Mouse (Mus musculus) urinary bladder, postnatal 14 days (tissue): Measurements from ENCODE around the gene Sema6c.
"Not testable (repeated sequence)": the region's sequence is repeated elsewhere in the genome, so short reads cannot be mapped to it uniquely, and the experiment has no call there.

ENCODE experiments used
- DNase-seq: peaks from one replicate; pipeline ENCODE4 v3.0.0; 2021; ENCODE audit warnings: low spot score

Sema6c gene

DNA sequence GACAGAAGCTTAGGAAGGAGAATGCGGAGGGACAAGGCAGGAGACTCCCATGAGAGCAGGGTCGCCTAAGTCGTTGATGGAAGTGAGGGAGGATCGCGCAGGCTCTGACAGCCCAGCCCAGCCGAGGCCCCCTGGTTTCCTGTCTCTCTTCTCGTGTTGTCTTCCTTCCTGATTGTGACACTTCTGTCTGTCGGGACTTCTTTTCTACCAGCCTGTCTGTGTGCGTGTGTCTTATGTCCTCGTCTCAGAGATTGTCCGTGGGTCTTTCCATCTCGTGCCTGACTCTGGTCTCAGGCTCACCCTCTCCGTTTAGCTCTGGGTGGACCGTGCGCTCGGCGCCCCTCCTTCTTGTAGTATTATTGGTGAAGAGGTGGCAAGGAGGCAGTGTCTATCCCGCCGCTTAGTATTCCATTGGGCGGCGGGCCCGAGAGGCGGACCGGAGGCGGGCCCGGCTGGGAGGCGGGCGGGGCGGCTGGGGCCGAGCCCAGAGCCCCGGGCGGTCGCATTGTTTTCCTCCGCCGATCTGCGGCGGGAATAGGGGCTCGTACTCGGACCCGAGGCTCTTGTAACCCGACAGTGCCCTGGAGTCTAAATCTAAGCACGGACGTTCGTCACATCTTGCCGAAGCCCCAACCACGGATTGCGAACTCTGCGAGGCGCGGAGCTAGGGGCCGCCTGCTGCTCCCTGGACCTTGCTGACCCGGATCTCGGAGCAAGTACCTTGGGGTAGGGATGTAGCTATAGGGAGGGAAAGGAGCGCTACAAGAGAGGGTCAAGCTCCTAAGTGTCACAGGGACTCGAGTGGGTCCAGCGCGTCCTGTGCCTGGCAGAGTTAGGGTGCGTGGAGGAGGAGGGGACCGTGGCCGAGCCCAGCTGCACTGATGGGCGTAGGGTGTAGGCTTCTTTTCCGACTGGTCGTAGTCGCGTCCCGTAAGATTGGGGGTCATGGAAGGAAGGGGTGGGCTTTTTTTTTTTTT lies at the start of gene Sema6c:
TSS of gene Sema6c (plus strand) at position 471 of the 977 bp plus-strand sequence.
- peak; percentile 88 for DNase-seq

GRCm38 (mm10) chr3:95110911-95111726 lies 49.1 kb upstream of the Sema6c start, which contains the start of gene Vps72:
Gene Vps72 (plus strand): TSS chr3:95111022.
- DNase-seq = peak; percentile 90

- no peak for DNase-seq
These were observed 47.5 kb upstream of the Sema6c start for GRCm38 (mm10) chr3:95112760-95113159.

DNA sequence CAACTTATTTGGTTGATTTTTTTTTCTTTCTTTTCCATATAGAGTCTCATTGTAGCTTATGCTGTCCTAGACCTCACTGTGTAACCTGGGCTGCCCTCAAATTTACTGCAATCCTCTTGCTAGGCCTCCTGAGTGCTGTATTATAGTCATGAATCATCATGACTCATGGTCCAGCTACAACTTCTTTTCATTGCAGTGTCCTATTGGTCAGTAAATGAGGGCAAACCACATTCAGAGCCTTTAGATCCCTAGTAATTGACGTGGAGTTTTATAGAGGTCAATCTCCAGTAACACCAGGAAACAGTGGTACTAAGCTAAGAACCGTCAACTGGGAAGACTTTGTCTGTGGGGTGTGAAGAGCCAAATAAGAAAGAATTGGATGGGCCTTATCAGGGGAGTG lies 42.5 kb upstream of the Sema6c start:
- no peak for DNase-seq

- no peak for DNase-seq
These were observed 38.7 kb upstream of the Sema6c start for GRCm38 (mm10) chr3:95121580-95121979.

DNA sequence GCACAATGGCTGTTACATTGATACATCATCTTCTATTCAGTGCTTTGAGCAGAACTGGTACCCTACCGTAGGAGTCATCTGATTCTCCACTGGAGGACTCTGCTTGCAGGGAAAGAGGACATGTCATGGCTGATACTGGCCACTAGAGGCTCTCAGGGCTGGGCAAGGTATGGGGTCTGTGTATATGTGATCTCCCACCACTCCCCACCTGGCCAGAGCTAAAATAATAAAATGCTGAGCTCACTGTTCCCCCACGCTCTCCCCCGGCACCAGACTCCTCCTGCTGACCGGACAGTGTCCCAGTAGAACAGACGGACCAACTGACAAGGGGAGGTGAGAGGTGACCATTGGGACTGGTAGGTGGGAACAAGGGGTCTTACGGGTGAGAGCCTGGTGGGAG lies 36.0 kb upstream of the Sema6c start, which contains the start of gene Tmod4:
TSS of gene Tmod4 (plus strand) at position 231 of the 400 bp plus-strand sequence.
- no peak for DNase-seq

GRCm38 (mm10) chr3:95124972-95125371 lies 35.3 kb upstream of the Sema6c start:
- DNase-seq = no peak

DNA sequence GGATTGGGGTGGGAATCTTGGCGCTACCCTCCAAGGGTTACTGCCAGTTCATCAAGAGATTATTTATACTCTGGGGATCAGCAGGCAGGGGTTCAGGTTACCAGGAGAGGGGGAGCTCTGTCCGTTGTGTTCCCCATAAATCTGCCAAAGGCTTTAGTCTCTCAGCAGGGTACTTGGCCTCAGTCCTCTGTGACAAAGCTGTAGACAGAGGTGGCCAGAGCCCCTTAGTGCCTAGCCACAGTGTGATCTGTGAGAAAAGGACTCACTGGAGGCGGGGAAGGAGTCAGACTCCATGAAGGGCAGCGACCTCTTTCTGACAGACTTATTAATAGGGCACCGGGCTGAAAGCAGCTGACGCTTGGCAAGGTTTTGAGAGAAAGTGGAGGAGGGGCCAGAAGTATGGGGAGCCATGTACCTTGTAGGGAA lies 31.0 kb upstream of the Sema6c start:
- no peak for DNase-seq

- no peak for DNase-seq
These were observed 30.2 kb upstream of the Sema6c start for GRCm38 (mm10) chr3:95130081-95130480.

- not testable (repeated sequence) for DNase-seq
These were observed 27.9 kb upstream of the Sema6c start for GRCm38 (mm10) chr3:95132389-95132788.

DNA sequence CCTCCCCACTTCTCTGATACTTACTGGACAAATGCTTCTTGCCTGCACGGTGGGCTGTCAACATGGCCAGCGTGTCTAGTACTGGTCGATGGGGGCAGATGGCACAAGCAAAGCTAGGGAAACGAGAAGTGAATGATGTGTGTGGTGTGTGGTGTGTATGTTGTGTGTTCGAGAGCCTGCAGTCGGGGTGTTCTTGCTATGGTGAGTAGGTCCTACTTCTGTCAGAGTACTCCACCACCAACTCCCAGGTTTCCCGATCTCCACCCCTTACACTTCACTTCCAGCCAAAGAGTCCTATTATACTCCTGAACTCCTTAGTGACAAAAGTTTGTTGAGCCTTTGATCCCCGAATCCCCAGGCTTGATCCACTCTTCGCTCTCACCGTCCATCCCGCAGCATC lies 27.1 kb upstream of the Sema6c start:
- DNase-seq = no peak

DNA sequence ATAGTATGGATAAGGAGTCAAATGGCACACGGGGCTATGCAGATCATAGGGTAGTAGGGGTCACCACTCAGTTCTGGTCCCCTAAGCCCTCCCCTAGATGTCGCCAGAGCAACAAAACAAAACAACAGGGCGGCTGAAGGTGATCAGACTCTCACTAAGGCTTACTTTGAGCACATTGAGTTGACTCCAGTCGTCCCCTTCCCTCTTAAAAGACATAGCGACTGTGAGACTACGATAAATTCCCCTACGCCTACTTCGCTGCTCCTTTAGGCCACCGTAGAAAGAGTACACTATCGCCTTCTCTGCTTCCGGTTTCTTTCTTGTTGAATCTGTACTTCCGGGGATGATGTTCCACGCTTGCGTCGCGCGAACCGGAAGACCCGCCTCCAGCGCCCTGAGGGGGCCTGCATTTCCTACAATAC lies 26.6 kb upstream of the Sema6c start, which contains the start of the genes Scnm1 and Lysmd1:
TSS of gene Scnm1 (minus strand) at position 332 of the 422 bp plus-strand sequence.
TSS of gene Lysmd1 (plus strand) at position 409 of the 422 bp plus-strand sequence.
- DNase-seq = peak; percentile 90

GRCm38 (mm10) chr3:95134133-95134532 lies 26.1 kb upstream of the Sema6c start:
- DNase-seq = not testable (repeated sequence)

GRCm38 (mm10) chr3:95135023-95135422 lies 25.2 kb upstream of the Sema6c start:
- DNase-seq = peak; percentile 74

DNA sequence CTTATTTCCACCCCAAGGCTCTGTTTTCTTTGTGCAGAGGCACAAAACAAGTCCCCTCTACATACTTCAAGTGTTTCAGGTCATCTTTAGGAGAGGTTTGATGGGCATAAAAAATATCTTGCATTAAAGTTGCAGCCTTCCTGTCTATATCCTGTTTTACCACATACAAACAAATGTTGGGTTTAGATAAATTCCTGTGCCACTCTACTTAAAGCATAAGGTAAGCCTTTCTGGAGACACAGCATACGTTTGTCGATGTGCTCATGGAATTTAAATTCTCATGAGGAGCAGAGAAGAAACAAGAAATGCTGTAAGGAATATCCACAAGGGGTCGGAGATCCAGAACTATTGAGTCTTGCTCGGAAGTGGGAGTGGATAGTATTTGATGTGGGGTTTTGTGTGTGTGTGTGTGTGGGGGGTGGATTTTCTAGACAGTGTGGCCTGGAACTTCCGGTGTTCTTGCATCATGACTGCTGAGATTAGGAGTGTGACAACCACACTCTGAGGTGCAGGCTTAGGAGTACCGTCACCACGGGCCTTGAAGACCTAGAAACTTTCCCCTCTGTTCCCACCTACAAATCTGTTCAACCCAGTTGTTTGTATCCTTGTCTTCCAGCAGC lies 24.7 kb upstream of the Sema6c start:
- DNase-seq = no peak

DNA sequence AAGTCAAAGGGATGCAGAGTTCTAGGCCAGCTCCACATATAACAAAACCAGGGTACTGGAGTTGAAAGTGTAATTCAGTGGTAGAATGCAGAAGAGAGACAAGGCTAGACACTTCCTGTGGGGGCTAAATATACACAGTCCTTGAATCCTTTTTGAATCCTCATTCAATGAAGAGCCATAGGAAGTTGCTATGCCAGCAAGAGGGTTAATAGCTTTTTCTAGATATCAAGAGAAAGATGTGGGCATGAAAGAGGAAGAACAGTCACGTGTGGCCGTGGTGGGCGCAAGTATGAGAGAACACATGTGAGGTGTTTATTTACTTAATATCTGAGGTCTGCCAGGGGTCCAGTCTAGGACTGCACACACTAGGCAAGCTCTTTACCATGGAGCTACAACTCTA lies 23.9 kb upstream of the Sema6c start:
- no peak for DNase-seq

DNA sequence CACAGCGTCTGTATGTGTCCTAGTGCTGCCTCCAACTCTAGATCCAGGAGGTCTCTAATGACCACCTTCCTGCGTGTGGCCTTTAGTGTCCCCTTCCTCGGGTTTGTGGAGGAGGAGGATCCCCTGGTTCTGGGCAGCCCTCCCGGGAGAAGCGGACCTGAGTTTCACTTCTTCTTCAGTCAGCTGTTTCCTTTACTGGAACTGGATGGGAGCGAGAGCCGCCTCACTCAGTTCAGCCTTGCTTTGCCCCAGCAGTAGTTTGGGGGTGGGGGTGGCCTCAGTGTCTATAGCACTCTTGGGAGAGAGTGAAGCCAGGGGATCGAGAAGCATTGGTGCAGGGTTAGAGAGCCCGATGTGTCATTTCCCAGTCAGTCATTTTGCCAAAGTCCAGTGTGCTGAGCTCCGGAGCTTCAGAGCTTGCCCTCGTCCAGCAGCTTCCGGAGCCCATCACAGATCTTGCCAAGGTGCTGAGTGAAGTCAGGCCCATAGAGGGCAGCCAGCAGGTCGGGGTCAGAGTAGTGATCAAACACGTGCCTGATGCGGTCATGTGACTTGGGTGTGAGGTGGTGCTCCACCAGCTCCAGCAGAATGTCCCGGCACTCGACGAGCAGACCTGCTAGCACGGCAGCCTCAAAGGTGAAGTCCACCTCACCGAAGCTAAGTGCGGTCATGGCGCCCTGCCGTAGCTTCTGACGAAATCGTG lies 20.5 kb upstream of the Sema6c start:
- DNase-seq = no peak

GRCm38 (mm10) chr3:95140289-95140595 lies 20.0 kb upstream of the Sema6c start:
- DNase-seq = no peak

GRCm38 (mm10) chr3:95140795-95141194 lies 19.5 kb upstream of the Sema6c start:
- no peak for DNase-seq

DNA sequence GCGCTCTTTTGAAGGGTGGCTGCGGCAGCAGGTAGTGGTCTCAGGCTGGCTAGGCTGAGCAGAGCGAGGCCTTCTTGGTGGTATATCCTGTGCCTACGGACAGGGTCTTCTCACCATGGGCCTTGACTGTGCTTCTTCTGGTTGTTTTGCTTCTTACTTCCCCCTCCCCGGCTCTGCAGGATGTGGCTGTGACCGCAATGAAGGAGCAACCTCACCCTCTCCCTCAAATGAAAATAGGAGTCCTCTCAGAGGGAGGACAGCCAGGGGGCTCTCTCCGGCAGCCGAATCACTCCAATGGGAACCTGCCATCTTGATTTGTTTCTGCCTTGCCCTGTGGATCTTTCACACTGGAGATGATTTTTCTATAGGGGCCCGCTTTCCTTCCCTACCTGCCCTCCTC lies 18.8 kb upstream of the Sema6c start:
- no peak for DNase-seq

DNA sequence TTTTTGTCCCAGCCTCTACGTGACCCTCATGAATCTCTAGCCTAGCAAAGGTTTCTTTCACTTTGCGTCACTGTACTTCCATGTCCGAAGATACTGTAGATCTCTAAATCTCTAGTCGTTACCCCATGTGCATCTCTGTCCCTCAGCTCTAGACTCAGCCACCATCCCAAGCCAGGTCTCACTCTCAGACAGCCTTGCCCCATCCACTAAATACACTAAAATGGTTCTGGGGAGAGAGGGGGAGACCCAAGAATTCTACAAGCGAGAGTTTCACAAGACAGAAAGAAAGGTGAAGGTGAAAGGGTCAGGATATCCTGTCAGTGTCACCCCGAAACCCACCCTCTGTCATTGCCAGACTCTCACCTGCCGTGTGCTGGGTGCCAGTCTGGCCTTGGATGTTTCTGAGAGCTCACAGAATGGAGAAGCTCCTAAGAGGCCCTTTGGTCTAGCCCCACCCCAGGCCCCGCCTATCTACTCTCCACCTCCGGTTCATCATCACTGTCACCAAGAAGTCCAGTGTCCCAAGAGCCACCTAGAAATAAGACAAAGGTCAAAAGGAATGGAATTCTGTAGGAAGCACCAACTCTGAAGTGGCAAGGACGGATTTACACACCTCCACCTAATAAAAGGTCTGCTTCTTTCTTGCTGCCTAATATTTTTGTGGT lies 18.2 kb upstream of the Sema6c start, which contains the start of gene Tnfaip8l2:
TSS of gene Tnfaip8l2 (minus strand) at position 409 of the 665 bp plus-strand sequence.
- no peak for DNase-seq
